Mouse (Mus musculus): ENCODE data around the gene Nos3. TPM values are rescaled to one million over a fixed set of nuclear protein-coding genes. Genes with fewer than 3 reads are reported as not detected.
"Not testable (repeated sequence)": the region's sequence is repeated elsewhere in the genome, so short reads cannot be mapped to it uniquely, and the experiment has no call there.

The Nos3 gene
- total RNA-seq, 2 experiments from 2014 or later: 10.0 to 10.2 TPM

- intact Hi-C loops (cut with DNase I): no loop called here
- DNase-seq: peak; percentile 84
Measured at GRCm38 (mm10) chr5:24393392-24393997, 28.9 kb downstream of the Nos3 start, which contains the start of gene Abcb8. Gene Abcb8 (plus strand): TSS chr5:24393663.

- intact Hi-C loops (cut with DNase I): no loop called here
- peak; percentile 92 for DNase-seq
Measured at GRCm38 (mm10) chr5:24394165-24394894, 29.7 kb downstream of the Nos3 start.

- DNase-seq; intact Hi-C loops (cut with DNase I): not testable (repeated sequence)
Measured at GRCm38 (mm10) chr5:24396254-24396653, 31.6 kb downstream of the Nos3 start.

- intact Hi-C loops (cut with DNase I): no loop called here
- no peak for DNase-seq
Measured at GRCm38 (mm10) chr5:24399686-24400085, 35.1 kb downstream of the Nos3 start.

GRCm38 (mm10) chr5:24400362-24400761, 35.8 kb downstream of the Nos3 start:
- no peak for DNase-seq
- intact Hi-C loops (cut with DNase I): no loop called here

- intact Hi-C loops (cut with DNase I): no loop called here
- no peak for DNase-seq
Measured at GRCm38 (mm10) chr5:24400911-24401605, 36.4 kb downstream of the Nos3 start.

GRCm38 (mm10) chr5:24401969-24402368, 37.4 kb downstream of the Nos3 start:
- intact Hi-C loops (cut with DNase I): no loop called here
- DNase-seq: peak; percentile 90

- intact Hi-C loops (cut with DNase I): no loop called here
- no peak for DNase-seq
Measured at GRCm38 (mm10) chr5:24404594-24405360, 40.2 kb downstream of the Nos3 start.

GRCm38 (mm10) chr5:24405389-24405876, 40.8 kb downstream of the Nos3 start:
- intact Hi-C loops (cut with DNase I): no loop called here
- DNase-seq: no peak

GRCm38 (mm10) chr5:24408651-24409050, 44.0 kb downstream of the Nos3 start:
- no peak for DNase-seq
- intact Hi-C loops (cut with DNase I): no loop called here

- intact Hi-C loops (cut with DNase I): no loop called here
- DNase-seq: no peak
Measured at GRCm38 (mm10) chr5:24409466-24409865, 44.9 kb downstream of the Nos3 start.

GRCm38 (mm10) chr5:24412063-24412462, 47.5 kb downstream of the Nos3 start:
- intact Hi-C loops (cut with DNase I): no loop called here
- no peak for DNase-seq

GRCm38 (mm10) chr5:24413042-24413693, 48.6 kb downstream of the Nos3 start, which contains the start of gene Asic3:
Gene Asic3 (plus strand): TSS chr5:24413392.
- intact Hi-C loops (cut with DNase I): no loop called here
- no peak for DNase-seq

- no peak for DNase-seq
- intact Hi-C loops (cut with DNase I): no loop called here
Measured at GRCm38 (mm10) chr5:24413938-24414337, 49.3 kb downstream of the Nos3 start.

GRCm38 (mm10) chr5:24416222-24416736, 51.7 kb downstream of the Nos3 start:
- intact Hi-C loops (cut with DNase I): no loop called here
- DNase-seq: peak; percentile 71

GRCm38 (mm10) chr5:24417587-24417986, 53.0 kb downstream of the Nos3 start:
- intact Hi-C loops (cut with DNase I): no loop called here
- DNase-seq: no peak

GRCm38 (mm10) chr5:24420381-24420780, 55.8 kb downstream of the Nos3 start:
- no peak for DNase-seq
- intact Hi-C loops (cut with DNase I): no loop called here

- DNase-seq: peak; percentile 99
- intact Hi-C loops (cut with DNase I): no loop called here
Measured at GRCm38 (mm10) chr5:24423129-24424003, 58.8 kb downstream of the Nos3 start, which contains the start of the genes Cdk5 and Slc4a2. Gene Cdk5 (minus strand): TSS chr5:24423530. Gene Slc4a2 (plus strand): TSS chr5:24423837.
